Mouse (Mus musculus): Measurements from ENCODE around the gene Hectd2. TPM values are rescaled to one million over a fixed set of nuclear protein-coding genes. Genes with fewer than 3 reads are reported as not detected.

Gene Hectd2
- polyA plus RNA-seq, 1 experiment from 2014 or later, result 17.7 TPM

DNA sequence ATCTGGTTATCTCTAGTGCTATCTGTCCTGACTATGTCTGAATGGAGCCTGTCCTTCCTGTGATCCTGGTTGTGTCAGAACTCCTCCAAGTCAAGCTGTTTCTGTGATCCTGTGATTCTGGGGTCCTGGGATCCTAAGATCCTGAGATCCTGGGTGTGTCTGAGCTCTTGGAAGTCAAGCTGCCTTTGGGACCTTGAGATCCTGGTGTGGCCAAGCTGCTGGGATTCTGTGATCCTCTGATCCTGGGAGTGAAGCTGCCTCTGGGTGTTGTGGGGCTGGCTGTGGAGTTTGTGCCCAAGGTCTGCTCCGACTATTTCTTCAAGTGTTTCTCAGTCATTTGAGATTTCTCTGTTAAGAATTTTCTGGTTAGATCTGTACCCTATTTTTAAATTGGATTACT lies 98.2 kb downstream of the Hectd2 start:
- H3K9me3 ChIP-seq (ENCODE audit: control insufficient read depth, low read length), result no peaks in the 10 kb centered on the region
- no peaks in the 10 kb centered on the region for H3K27me3 ChIP-seq (ENCODE audit: control insufficient read depth, insufficient read depth, low read length)
- DNase-seq (ENCODE audit: low spot score) (no peak), ATAC-seq (ENCODE audit: low FRiP score) (no peak)
- H3K4me1 ChIP-seq (replicated peaks; ENCODE audit: control insufficient read depth, insufficient read depth, low read length), result no peaks in the 10 kb centered on the region
- no peak overlapping the region for H3K4me3 ChIP-seq (replicated peaks; ENCODE audit: low read length)
- no peak overlapping the region for H3K27ac ChIP-seq
- no peak overlapping the region for H3K4me2 ChIP-seq (replicated peaks)
- H3K36me3 ChIP-seq (replicated peaks; ENCODE audit: control insufficient read depth, insufficient read depth), result no peaks in the 10 kb centered on the region
- no peak overlapping the region for H3K9ac ChIP-seq
- 94% methylated on average over 1 of the region's 1 CpGs for WGBS

GRCm38 (mm10) chr19:36662734-36663133 lies 108.3 kb downstream of the Hectd2 start:
- DNase-seq (ENCODE audit: low spot score) (no peak), ATAC-seq (ENCODE audit: low FRiP score) (no peak)
- H3K9me3 ChIP-seq (ENCODE audit: control insufficient read depth, low read length), result no peaks in the 10 kb centered on the region
- no peak overlapping the region for H3K4me3 ChIP-seq (replicated peaks; ENCODE audit: low read length)
- no peaks in the 10 kb centered on the region for H3K27me3 ChIP-seq (ENCODE audit: control insufficient read depth, insufficient read depth, low read length)
- no peak overlapping the region for H3K4me2 ChIP-seq (replicated peaks)
- 100% methylated on average over 1 of the region's 1 CpGs for WGBS
- no peak overlapping the region for H3K9ac ChIP-seq
- no peaks in the 10 kb centered on the region for H3K36me3 ChIP-seq (replicated peaks; ENCODE audit: control insufficient read depth, insufficient read depth)
- no peaks in the 10 kb centered on the region for H3K4me1 ChIP-seq (replicated peaks; ENCODE audit: control insufficient read depth, insufficient read depth, low read length)
- no peak overlapping the region for H3K27ac ChIP-seq

DNA sequence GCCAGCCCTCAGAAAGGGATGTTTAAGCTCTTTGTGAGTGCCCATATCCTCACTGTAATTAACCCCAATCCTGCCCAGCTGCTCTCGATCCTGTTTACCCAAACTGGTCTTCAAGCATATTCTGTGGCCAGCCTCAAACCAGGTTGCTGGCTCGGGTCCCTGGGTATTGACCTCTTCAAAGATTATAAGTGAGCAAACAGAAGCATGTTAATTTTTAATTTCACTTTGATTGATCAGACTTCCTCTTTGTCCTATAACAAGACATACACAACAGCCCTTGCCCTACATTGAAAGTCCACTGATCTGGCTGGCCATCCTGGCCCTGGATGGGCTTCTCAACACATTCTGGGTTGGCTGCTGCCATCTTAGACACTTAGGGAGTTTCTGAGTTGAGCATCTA lies 109.5 kb downstream of the Hectd2 start:
- no peak overlapping the region for H3K27ac ChIP-seq
- 89% methylated on average over 2 of the region's 2 CpGs for WGBS
- H3K4me2 ChIP-seq (replicated peaks), result no peak overlapping the region
- H3K9ac ChIP-seq, result no peak overlapping the region
- DNase-seq (ENCODE audit: low spot score), result no peak
- ATAC-seq (ENCODE audit: low FRiP score), result no peak
- H3K4me3 ChIP-seq (replicated peaks; ENCODE audit: low read length), result no peak overlapping the region
- no peaks in the 10 kb centered on the region for H3K27me3 ChIP-seq (ENCODE audit: control insufficient read depth, insufficient read depth, low read length)
- H3K36me3 ChIP-seq (replicated peaks; ENCODE audit: control insufficient read depth, insufficient read depth), result no peaks in the 10 kb centered on the region
- H3K9me3 ChIP-seq (ENCODE audit: control insufficient read depth, low read length), result no peaks in the 10 kb centered on the region
- H3K4me1 ChIP-seq (replicated peaks; ENCODE audit: control insufficient read depth, insufficient read depth, low read length), result no peaks in the 10 kb centered on the region

GRCm38 (mm10) chr19:36664417-36664816 lies 110.0 kb downstream of the Hectd2 start:
- no peaks in the 10 kb centered on the region for H3K36me3 ChIP-seq (replicated peaks; ENCODE audit: control insufficient read depth, insufficient read depth)
- H3K9me3 ChIP-seq (ENCODE audit: control insufficient read depth, low read length), result no peaks in the 10 kb centered on the region
- H3K4me3 ChIP-seq (replicated peaks; ENCODE audit: low read length), result no peak overlapping the region
- no peak overlapping the region for H3K27ac ChIP-seq
- peaks cover 1% of the 10 kb centered on the region; the same call in 1 of the 2 replicates for H3K4me1 ChIP-seq (replicated peaks; ENCODE audit: control insufficient read depth, insufficient read depth, low read length)
- H3K4me2 ChIP-seq (replicated peaks), result no peak overlapping the region
- no peaks in the 10 kb centered on the region for H3K27me3 ChIP-seq (ENCODE audit: control insufficient read depth, insufficient read depth, low read length)
- ATAC-seq (ENCODE audit: low FRiP score) (no peak), DNase-seq (ENCODE audit: low spot score) (no peak)
- WGBS, result 69% methylated on average over 6 of the region's 6 CpGs
- no peak overlapping the region for H3K9ac ChIP-seq

- Histone ChIP-seq H3K9ac (no peak overlapping the region), H3K9me3 (ENCODE audit: control insufficient read depth, low read length) (no peaks in the 10 kb centered on the region), H3K4me3 (replicated peaks; ENCODE audit: low read length) (no peak overlapping the region), H3K4me2 (replicated peaks) (no peak overlapping the region), H3K27me3 (ENCODE audit: control insufficient read depth, insufficient read depth, low read length) (no peaks in the 10 kb centered on the region), H3K27ac (no peak overlapping the region), H3K36me3 (replicated peaks; ENCODE audit: control insufficient read depth, insufficient read depth) (no peaks in the 10 kb centered on the region), H3K4me1 (replicated peaks; ENCODE audit: control insufficient read depth, insufficient read depth, low read length) (peaks cover 5% of the 10 kb centered on the region; the same call in 1 of the 2 replicates)
- DNase-seq (ENCODE audit: low spot score) (no peak), ATAC-seq (ENCODE audit: low FRiP score) (no peak)
- WGBS, result 88% methylated on average over 7 of the region's 7 CpGs
Measured at GRCm38 (mm10) chr19:36665206-36665605, 110.8 kb downstream of the Hectd2 start.

- no peak for ATAC-seq (ENCODE audit: low FRiP score)
- 77% methylated on average over 5 of the region's 5 CpGs for WGBS
- DNase-seq (ENCODE audit: low spot score), result no peak
- Histone ChIP-seq H3K36me3 (replicated peaks; ENCODE audit: control insufficient read depth, insufficient read depth) (no peaks in the 10 kb centered on the region), H3K9me3 (ENCODE audit: control insufficient read depth, low read length) (no peaks in the 10 kb centered on the region), H3K4me2 (replicated peaks) (no peak overlapping the region), H3K27ac (no peak overlapping the region), H3K9ac (no peak overlapping the region), H3K27me3 (ENCODE audit: control insufficient read depth, insufficient read depth, low read length) (no peaks in the 10 kb centered on the region), H3K4me3 (replicated peaks; ENCODE audit: low read length) (no peak overlapping the region), H3K4me1 (replicated peaks; ENCODE audit: control insufficient read depth, insufficient read depth, low read length) (peaks cover 5% of the 10 kb centered on the region; the same call in 1 of the 2 replicates)
Measured at GRCm38 (mm10) chr19:36665641-36666040, 111.2 kb downstream of the Hectd2 start.

GRCm38 (mm10) chr19:36666471-36666870 lies 112.0 kb downstream of the Hectd2 start:
- H3K4me3 ChIP-seq (replicated peaks; ENCODE audit: low read length), result no peak overlapping the region
- ATAC-seq (ENCODE audit: low FRiP score), result no peak
- H3K9me3 ChIP-seq (ENCODE audit: control insufficient read depth, low read length), result no peaks in the 10 kb centered on the region
- DNase-seq (ENCODE audit: low spot score), result no peak
- no peak overlapping the region for H3K27ac ChIP-seq
- no peak overlapping the region for H3K9ac ChIP-seq
- H3K4me1 ChIP-seq (replicated peaks; ENCODE audit: control insufficient read depth, insufficient read depth, low read length), result peaks cover 5% of the 10 kb centered on the region; the same call in 1 of the 2 replicates
- H3K4me2 ChIP-seq (replicated peaks), result no peak overlapping the region
- WGBS, result 89% methylated on average over 5 of the region's 5 CpGs
- no peaks in the 10 kb centered on the region for H3K36me3 ChIP-seq (replicated peaks; ENCODE audit: control insufficient read depth, insufficient read depth)
- no peaks in the 10 kb centered on the region for H3K27me3 ChIP-seq (ENCODE audit: control insufficient read depth, insufficient read depth, low read length)

- Histone ChIP-seq H3K36me3 (replicated peaks; ENCODE audit: control insufficient read depth, insufficient read depth) (no peaks in the 10 kb centered on the region), H3K9ac (no peak overlapping the region), H3K4me3 (replicated peaks; ENCODE audit: low read length) (no peak overlapping the region), H3K27me3 (ENCODE audit: control insufficient read depth, insufficient read depth, low read length) (no peaks in the 10 kb centered on the region), H3K27ac (no peak overlapping the region), H3K4me1 (replicated peaks; ENCODE audit: control insufficient read depth, insufficient read depth, low read length) (peaks cover 5% of the 10 kb centered on the region; the same call in 1 of the 2 replicates), H3K9me3 (ENCODE audit: control insufficient read depth, low read length) (no peaks in the 10 kb centered on the region), H3K4me2 (replicated peaks) (no peak overlapping the region)
- DNase-seq (ENCODE audit: low spot score) (no peak), ATAC-seq (ENCODE audit: low FRiP score) (no peak)
- WGBS, result 94% methylated on average over 6 of the region's 6 CpGs
Measured at GRCm38 (mm10) chr19:36667368-36667767, 112.9 kb downstream of the Hectd2 start.

DNA sequence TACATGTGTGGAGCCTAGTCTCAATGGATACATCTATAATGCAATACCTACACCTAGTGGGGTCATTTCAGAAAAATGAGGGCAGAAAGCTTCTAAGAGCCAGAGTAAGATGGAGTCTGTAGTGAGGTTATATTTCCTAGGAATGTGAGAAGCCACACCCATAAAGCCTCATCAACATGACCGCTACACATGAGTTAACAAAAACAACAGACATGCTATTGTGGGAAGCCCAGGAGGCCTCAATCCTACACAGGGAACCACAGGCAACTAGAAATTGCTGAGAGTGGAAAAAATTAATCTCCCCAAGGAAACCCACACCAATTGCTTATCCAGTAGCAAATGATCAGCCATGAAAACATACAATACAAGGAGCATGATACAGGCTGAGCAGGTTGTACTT lies 113.7 kb downstream of the Hectd2 start:
- Histone ChIP-seq H3K4me3 (replicated peaks; ENCODE audit: low read length) (no peak overlapping the region), H3K4me2 (replicated peaks) (no peak overlapping the region), H3K9me3 (ENCODE audit: control insufficient read depth, low read length) (no peaks in the 10 kb centered on the region), H3K9ac (no peak overlapping the region), H3K36me3 (replicated peaks; ENCODE audit: control insufficient read depth, insufficient read depth) (no peaks in the 10 kb centered on the region), H3K4me1 (replicated peaks; ENCODE audit: control insufficient read depth, insufficient read depth, low read length) (peaks cover 5% of the 10 kb centered on the region; the same call in 1 of the 2 replicates), H3K27ac (no peak overlapping the region), H3K27me3 (ENCODE audit: control insufficient read depth, insufficient read depth, low read length) (no peaks in the 10 kb centered on the region)
- 72% methylated on average over 1 of the region's 1 CpGs for WGBS
- DNase-seq (ENCODE audit: low spot score) (no peak), ATAC-seq (ENCODE audit: low FRiP score) (no peak)
